Mouse (Mus musculus): Measurements from ENCODE around the gene Kremen2. TPM values are rescaled to one million over a fixed set of nuclear protein-coding genes. Genes with fewer than 3 reads are reported as not detected.

Kremen2 gene
- polyA plus RNA-seq, 1 experiment from 2014 or later, result 1.9 TPM

GRCm38 (mm10) chr17:23748631-23749391 is 3.2 kb upstream of the Kremen2 start:
- Histone ChIP-seq H3K4me3 (peak overlapping the region; percentile 37), H3K9me3 (no peaks in the 10 kb centered on the region), H3K27ac (no peak overlapping the region), H3K27me3 (ENCODE audit: insufficient read depth, poor library complexity, severe bottlenecking) (peaks cover 46% of the 10 kb centered on the region), H3K36me3 (peaks cover 27% of the 10 kb centered on the region), H3K4me1 (peaks cover 23% of the 10 kb centered on the region)
- 37% methylated on average over 10 of the region's 10 CpGs for WGBS
- DNase-seq (ENCODE audit: low spot score), result peak; percentile 74

- WGBS, result 23% methylated on average over 6 of the region's 6 CpGs
- Histone ChIP-seq H3K9me3 (no peaks in the 10 kb centered on the region), H3K27ac (no peak overlapping the region), H3K4me3 (no peak overlapping the region), H3K27me3 (ENCODE audit: insufficient read depth, poor library complexity, severe bottlenecking) (peaks cover 54% of the 10 kb centered on the region), H3K4me1 (peaks cover 23% of the 10 kb centered on the region), H3K36me3 (peaks cover 19% of the 10 kb centered on the region)
- DNase-seq (ENCODE audit: low spot score), result no peak
These were observed 2.4 kb upstream of the Kremen2 start for GRCm38 (mm10) chr17:23748026-23748425.

GRCm38 (mm10) chr17:23747471-23747870 is 1.8 kb upstream of the Kremen2 start:
- Histone ChIP-seq H3K27me3 (ENCODE audit: insufficient read depth, poor library complexity, severe bottlenecking) (peaks cover 59% of the 10 kb centered on the region), H3K27ac (no peak overlapping the region), H3K4me1 (peaks cover 26% of the 10 kb centered on the region), H3K9me3 (no peaks in the 10 kb centered on the region), H3K36me3 (peaks cover 14% of the 10 kb centered on the region), H3K4me3 (no peak overlapping the region)
- DNase-seq (ENCODE audit: low spot score), result no peak
- 74% methylated on average over 3 of the region's 3 CpGs for WGBS

GRCm38 (mm10) chr17:23746767-23747166 is 1.1 kb upstream of the Kremen2 start:
- Histone ChIP-seq H3K27me3 (ENCODE audit: insufficient read depth, poor library complexity, severe bottlenecking) (peaks cover 66% of the 10 kb centered on the region), H3K36me3 (peaks cover 7% of the 10 kb centered on the region), H3K4me1 (peaks cover 32% of the 10 kb centered on the region), H3K9me3 (no peaks in the 10 kb centered on the region), H3K27ac (no peak overlapping the region), H3K4me3 (no peak overlapping the region)
- DNase-seq (ENCODE audit: low spot score), result peak; percentile 70
- 77% methylated on average over 3 of the region's 3 CpGs for WGBS

- Histone ChIP-seq H3K9me3 (no peaks in the 10 kb centered on the region), H3K27me3 (ENCODE audit: insufficient read depth, poor library complexity, severe bottlenecking) (peaks cover 71% of the 10 kb centered on the region), H3K27ac (no peak overlapping the region), H3K36me3 (peaks cover 2% of the 10 kb centered on the region), H3K4me1 (peaks cover 32% of the 10 kb centered on the region), H3K4me3 (peak overlapping the region; percentile 47)
- WGBS, result 2% methylated on average over 12 of the region's 12 CpGs
- DNase-seq (ENCODE audit: low spot score), result peak; percentile 72
These were observed 678 bp upstream of the Kremen2 start for GRCm38 (mm10) chr17:23746311-23746710.

GRCm38 (mm10) chr17:23744651-23745050 is 982 bp downstream of the Kremen2 start:
- peaks cover 81% of the 10 kb centered on the region for H3K27me3 ChIP-seq (ENCODE audit: insufficient read depth, poor library complexity, severe bottlenecking)
- H3K36me3 ChIP-seq, result no peaks in the 10 kb centered on the region
- no peaks in the 10 kb centered on the region for H3K9me3 ChIP-seq
- WGBS, result 3% methylated on average over 14 of the region's 14 CpGs
- peak; percentile 75 for DNase-seq (ENCODE audit: low spot score)
- H3K4me1 ChIP-seq, result peaks cover 44% of the 10 kb centered on the region
- H3K4me3 ChIP-seq, result peak overlapping the region; percentile 47
- H3K27ac ChIP-seq, result no peak overlapping the region

GRCm38 (mm10) chr17:23744076-23744475 is 1.6 kb downstream of the Kremen2 start:
- no peaks in the 10 kb centered on the region for H3K9me3 ChIP-seq
- no peaks in the 10 kb centered on the region for H3K36me3 ChIP-seq
- no peak overlapping the region for H3K27ac ChIP-seq
- DNase-seq (ENCODE audit: low spot score), result no peak
- 16% methylated on average over 8 of the region's 8 CpGs for WGBS
- 0 out of 2 replicates have a peak overlapping the region, but pooled peaks have one; percentile 47 for H3K4me3 ChIP-seq
- H3K4me1 ChIP-seq, result peaks cover 50% of the 10 kb centered on the region
- peaks cover 86% of the 10 kb centered on the region for H3K27me3 ChIP-seq (ENCODE audit: insufficient read depth, poor library complexity, severe bottlenecking)

- Histone ChIP-seq H3K36me3 (peaks cover under 1% of the 10 kb centered on the region; the same call in 1 of the 2 replicates), H3K27ac (no peak overlapping the region), H3K4me3 (peak overlapping the region; percentile 41; the same call in 1 of the 2 replicates), H3K27me3 (ENCODE audit: insufficient read depth, poor library complexity, severe bottlenecking) (peaks cover 93% of the 10 kb centered on the region), H3K9me3 (no peaks in the 10 kb centered on the region), H3K4me1 (peaks cover 57% of the 10 kb centered on the region)
- DNase-seq (ENCODE audit: low spot score), result peak; percentile 70
- WGBS, result 59% methylated on average over 12 of the region's 12 CpGs
These were observed 2.7 kb downstream of the Kremen2 start for GRCm38 (mm10) chr17:23742941-23743340.

- 7% methylated on average over 44 of the region's 44 CpGs for WGBS
- peaks cover 63% of the 10 kb centered on the region for H3K4me1 ChIP-seq
- H3K27me3 ChIP-seq (ENCODE audit: insufficient read depth, poor library complexity, severe bottlenecking), result peaks cover 93% of the 10 kb centered on the region
- H3K27ac ChIP-seq, result no peak overlapping the region
- no peaks in the 10 kb centered on the region for H3K9me3 ChIP-seq
- H3K36me3 ChIP-seq, result peaks cover 7% of the 10 kb centered on the region
- DNase-seq (ENCODE audit: low spot score), result peak; percentile 70
- H3K4me3 ChIP-seq, result peak overlapping the region; percentile 41
These were observed 3.3 kb downstream of the Kremen2 start for GRCm38 (mm10) chr17:23742210-23742793.

GRCm38 (mm10) chr17:23741359-23742209 is 4.0 kb downstream of the Kremen2 start:
- H3K4me3 ChIP-seq, result peak overlapping the region; percentile 41; the same call in 1 of the 2 replicates
- peaks cover 93% of the 10 kb centered on the region for H3K27me3 ChIP-seq (ENCODE audit: insufficient read depth, poor library complexity, severe bottlenecking)
- WGBS, result 47% methylated on average over 38 of the region's 38 CpGs
- H3K36me3 ChIP-seq, result peaks cover 14% of the 10 kb centered on the region
- H3K9me3 ChIP-seq, result no peaks in the 10 kb centered on the region
- DNase-seq (ENCODE audit: low spot score), result no peak
- H3K27ac ChIP-seq, result no peak overlapping the region
- H3K4me1 ChIP-seq, result peaks cover 63% of the 10 kb centered on the region

- H3K36me3 ChIP-seq, result peaks cover 18% of the 10 kb centered on the region
- peak within 1 kb of the TSS; percentile 72 for H3K27ac ChIP-seq
- DNase-seq (ENCODE audit: low spot score), result no peak
- H3K4me3 ChIP-seq, result peak within 1 kb of the TSS; percentile 68
- no peaks in the 10 kb centered on the region for H3K9me3 ChIP-seq
- WGBS, result 4% methylated on average over 13 of the region's 13 CpGs
- H3K27me3 ChIP-seq (ENCODE audit: insufficient read depth, poor library complexity, severe bottlenecking), result peaks cover 87% of the 10 kb centered on the region
- H3K4me1 ChIP-seq, result peaks cover 54% of the 10 kb centered on the region
These were observed 5.0 kb downstream of the Kremen2 start, which contains the start of gene Paqr4 for GRCm38 (mm10) chr17:23740598-23741021. Gene Paqr4 (minus strand): TSS chr17:23740867.

GRCm38 (mm10) chr17:23740136-23740584 is 5.5 kb downstream of the Kremen2 start:
- under 1% methylated on average over 46 of the region's 46 CpGs for WGBS
- peak overlapping the region; percentile 72 for H3K27ac ChIP-seq
- H3K9me3 ChIP-seq, result no peaks in the 10 kb centered on the region
- H3K4me1 ChIP-seq, result peaks cover 49% of the 10 kb centered on the region
- peaks cover 86% of the 10 kb centered on the region for H3K27me3 ChIP-seq (ENCODE audit: insufficient read depth, poor library complexity, severe bottlenecking)
- DNase-seq (ENCODE audit: low spot score), result peak; percentile 95
- peak overlapping the region; percentile 68 for H3K4me3 ChIP-seq
- H3K36me3 ChIP-seq, result peaks cover 23% of the 10 kb centered on the region

Measured in heart, embryonic 10.5 days (tissue).